Mouse (Mus musculus) left cerebral cortex, postnatal 4 days (tissue): Measurements from ENCODE around the gene Dync2h1. TPM values are rescaled to one million over a fixed set of nuclear protein-coding genes. Genes with fewer than 3 reads are reported as not detected.
"Not testable (repeated sequence)": the region's sequence is repeated elsewhere in the genome, so short reads cannot be mapped to it uniquely, and the experiment has no call there.

Experiments
- DNase-seq: peaks from one replicate; pipeline ENCODE4 v3.0.0-alpha.2; 2022
- intact Hi-C: fragments of 180-260 bp; cut with DNase I; formaldehyde crosslinking; loops from one replicate; pipeline ENCODE4 v1.15.1; 2025
- total RNA-seq, 2 experiments: library from RNA; stranded (reverse); gene quantifications; 2 replicates each; pipeline ENCODE4 v1.2.3; 2021

Dync2h1 gene
- total RNA-seq: 10 to 100 TPM; 24.7 to 26.4 TPM

DNA sequence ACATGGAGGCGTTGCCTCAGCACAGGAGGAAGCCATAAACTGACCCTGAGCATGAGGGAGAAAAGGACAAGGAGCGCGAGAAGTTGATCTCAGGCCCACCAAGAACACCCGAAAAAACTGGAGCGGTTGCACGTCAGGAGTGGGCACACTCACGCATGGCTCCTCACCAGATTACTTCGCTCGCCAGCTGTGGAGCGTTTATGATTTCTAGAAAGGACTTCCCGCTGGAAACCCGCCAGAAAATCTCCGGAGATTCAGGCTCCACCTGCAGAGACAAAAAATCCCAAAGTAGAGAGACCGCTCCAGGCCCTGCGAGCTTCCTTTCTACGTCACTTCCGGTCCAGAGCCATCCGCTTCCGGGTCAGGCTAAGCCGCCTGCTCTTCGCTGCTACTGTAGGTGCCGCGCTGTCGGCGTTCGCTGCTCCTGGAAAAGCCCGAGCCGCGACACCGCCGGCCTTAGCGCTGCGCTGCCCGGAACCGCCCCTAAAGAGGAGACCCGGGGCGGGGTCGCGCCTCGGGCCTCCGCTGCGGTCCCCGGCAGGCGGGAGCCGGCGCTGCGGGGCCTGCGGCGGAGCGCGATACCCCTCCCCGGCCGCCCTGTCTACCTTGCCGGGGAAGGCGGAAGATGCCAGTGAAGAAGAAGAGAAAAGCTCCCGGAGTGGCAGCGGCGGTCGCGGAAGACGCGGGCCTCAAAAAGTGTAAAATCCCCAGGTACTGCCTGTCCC lies at the start of gene Dync2h1, which contains the start of gene Dcun1d5:
Gene Dync2h1, minus strand, starts transcription at position 275 of the 725 bp plus-strand sequence.
Gene Dcun1d5, plus strand, starts transcription at position 349 of the 725 bp plus-strand sequence.
- intact Hi-C loops: no loop called here
- DNase-seq: peak; percentile 92

DNA sequence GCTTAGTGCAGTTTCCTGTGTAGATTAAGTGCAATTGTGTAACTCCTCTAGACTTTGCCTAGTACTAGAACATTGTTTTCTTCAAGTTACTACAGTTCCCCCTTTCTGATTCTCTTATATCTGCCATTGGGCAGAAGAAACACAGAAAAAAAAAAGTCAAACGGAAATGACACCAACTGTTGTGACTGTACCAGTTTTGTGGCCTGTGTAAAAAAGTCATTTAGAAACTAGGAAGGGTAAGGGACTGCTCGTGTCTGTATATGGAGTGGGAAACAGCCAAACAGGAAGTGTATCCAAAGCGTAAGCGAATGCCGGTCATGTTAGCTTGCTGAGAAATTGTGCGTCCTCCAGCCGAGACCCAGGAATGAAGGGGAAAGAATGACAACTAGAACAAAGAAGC lies 37.2 kb upstream of the Dync2h1 start:
- no peak for DNase-seq
- intact Hi-C loops: no loop called here

DNA sequence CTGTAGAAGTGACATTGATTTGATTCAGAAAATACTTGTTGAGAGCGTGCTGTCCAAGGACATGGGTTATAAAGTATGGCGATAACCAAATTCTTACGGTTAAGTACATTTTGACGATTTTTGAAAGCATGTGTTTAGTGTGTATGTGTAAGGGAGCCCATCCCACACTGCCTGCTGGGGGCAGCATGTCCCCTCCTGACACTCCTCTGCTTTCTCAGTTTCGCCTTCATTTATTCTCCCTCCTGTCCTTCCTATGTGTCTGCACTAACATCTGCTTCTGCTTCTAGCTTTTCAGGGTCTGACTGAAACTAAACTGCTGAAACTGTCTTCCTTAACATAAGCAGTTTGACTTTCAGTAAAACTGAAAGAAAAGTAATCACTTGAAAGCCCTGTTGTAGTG lies 36.8 kb upstream of the Dync2h1 start:
- no peak for DNase-seq
- intact Hi-C loops: no loop called here

DNA sequence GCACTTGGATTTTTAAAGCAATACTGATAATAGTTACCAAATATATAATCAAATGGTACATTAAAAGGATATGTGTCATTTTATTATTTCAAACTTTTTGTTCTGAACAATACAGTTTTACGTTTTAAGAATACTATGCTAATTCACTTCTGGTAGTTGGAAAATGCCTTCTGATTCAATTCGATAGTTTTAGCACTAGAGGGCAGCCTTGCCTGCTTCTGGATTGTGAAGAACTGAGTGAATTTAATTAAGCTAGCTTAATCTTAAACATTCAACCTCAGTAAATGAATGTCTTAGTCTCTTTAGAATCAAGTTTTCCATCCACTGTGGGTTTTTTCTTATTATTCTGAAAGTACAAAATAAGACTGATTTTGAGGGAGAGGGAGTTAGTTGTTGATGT lies 32.0 kb upstream of the Dync2h1 start:
- intact Hi-C loops: loop anchor here (5.0 kb wide), 1 partner anchor 376 kb away; no protein-coding TSS in a partner anchor
- DNase-seq: peak; percentile 1

DNA sequence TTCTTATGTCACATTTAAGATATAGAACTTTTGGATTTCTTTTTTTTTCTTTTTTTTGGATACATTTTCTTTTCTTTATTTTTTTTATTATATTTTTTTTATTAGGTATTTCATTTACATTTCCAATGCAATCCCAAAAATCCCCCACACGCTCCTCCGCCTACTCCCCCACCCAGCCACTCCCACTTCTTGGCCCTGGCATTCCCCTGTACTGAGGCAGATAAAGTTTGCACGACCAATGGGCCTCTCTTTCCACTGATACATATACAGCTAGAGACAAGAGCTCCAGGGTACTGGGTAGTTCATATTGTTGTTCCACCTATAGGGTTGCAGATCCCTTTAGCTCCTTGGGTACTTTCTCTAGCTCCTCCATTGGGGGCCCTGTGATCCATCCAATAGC lies 6.4 kb upstream of the Dync2h1 start:
- DNase-seq, intact Hi-C loops: not testable (repeated sequence)

DNA sequence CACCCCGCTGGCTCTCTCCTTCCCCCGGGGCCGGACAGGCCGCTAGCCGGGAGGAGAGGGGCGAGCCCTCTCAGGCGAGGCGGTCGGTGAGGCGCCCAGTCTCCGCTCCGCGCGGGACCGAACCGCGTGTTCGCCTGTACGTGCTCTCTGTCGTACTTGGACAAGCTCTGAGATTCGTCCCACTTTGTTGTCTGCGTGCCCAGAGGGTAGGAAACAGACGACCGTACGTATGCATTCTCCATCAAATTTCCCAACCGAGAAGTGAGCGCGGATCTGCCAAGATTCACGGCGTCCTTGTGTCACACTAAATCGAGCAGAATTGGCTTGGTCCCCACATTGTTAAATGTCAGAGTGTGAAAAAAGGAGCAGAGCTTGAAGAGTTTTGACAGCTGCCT lies 648 bp upstream of the Dync2h1 start:
- peak; percentile 37 for DNase-seq
- intact Hi-C loops: no loop called here

DNA sequence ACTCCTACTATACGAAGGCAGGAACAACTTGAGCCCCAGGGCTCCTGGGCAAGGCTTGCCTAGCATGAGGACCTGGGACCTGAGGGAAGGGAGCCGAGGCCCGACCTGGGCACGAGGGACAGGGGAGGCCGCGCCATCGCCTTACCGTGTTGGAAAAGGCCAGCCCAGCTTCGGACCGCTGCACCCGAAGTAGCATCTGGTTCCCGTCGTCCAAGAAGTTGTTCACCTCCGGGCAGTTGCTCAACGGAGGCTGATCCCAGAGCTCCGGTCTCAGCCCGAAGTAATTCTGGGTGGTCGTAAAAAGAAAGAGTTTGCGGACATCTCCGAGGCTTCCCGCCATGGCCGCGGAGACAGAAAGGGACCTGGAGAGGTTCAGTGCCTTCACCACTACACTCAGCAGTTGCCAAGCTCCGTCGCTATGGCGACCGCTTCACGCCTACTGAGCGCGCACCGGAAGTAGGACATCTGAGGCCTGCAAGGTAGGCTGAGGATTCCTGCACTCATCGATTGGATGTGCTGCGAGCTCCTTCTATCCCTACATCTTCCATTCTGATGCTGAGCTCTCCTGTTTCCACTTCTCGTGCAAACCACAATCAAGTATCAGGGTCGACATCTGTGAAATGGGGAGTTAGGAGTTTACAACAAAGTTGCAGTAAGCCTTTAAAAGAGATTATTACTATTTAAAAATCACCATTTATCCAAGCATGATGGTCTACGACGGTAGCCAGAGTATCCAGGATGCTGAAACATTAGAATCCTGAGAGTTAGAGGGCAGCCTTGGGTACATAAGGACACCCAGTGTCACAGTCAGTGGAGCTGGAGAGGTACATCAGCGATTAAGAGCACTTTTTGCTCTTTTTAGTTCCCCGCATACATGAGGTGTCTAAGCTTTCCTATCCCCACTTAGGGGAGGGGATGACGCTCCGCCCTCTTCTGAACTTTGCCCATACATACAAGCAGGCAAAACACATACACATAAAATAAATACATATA lies 7.3 kb downstream of the Dync2h1 start:
- DNase-seq: peak; percentile 92
- intact Hi-C loops: no loop called here

DNA sequence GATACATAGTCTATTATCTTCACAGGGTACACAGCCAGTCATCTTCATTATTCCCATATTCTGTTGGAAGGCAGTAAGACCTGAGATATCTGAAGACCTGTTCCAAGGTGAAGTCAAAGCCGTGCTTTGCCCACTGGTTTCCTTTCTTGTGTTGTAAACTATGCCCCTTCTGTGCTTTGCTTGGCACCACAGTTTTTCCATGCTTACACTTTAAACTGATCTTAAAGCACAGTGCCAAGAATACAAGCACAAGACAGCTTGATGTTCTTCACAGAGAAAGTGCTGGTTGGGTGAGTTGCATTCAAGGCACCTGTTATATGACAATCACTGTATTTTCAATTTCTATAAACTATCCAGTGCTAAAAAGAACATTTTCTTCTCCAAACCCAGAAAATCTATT lies 10.5 kb downstream of the Dync2h1 start:
- DNase-seq: no peak
- intact Hi-C loops: no loop called here

DNA sequence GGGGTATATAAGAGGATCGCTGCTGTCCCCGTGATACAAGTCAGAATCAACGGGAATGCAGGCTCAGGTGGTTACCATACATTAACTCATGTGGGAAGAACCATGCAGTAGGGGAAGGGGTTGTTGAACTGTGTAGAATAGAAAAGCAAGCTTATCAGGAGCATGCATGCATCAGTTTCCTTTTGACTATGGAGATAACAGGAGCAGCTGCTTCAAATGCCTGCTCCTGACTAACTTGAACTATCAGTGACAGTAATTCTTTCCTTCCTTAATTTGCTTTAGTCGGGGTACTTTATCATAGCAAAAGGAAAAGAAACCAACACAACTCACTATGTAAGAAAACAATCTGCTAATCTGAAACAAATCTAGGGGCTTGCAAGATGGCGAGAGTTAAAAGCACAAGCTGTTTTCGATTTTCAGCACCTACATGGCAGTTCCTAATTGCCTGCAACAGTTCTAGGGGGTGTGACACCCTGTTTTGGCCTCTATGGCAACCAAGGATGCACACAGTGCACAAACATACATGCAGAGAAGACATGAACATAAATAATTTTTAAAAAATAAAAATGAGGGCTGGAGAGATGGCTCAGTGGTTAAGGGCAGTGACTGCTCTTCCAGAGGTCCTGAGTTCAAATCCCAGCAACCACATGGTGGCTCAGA lies 16.8 kb downstream of the Dync2h1 start:
- intact Hi-C loops: no loop called here
- no peak for DNase-seq

DNA sequence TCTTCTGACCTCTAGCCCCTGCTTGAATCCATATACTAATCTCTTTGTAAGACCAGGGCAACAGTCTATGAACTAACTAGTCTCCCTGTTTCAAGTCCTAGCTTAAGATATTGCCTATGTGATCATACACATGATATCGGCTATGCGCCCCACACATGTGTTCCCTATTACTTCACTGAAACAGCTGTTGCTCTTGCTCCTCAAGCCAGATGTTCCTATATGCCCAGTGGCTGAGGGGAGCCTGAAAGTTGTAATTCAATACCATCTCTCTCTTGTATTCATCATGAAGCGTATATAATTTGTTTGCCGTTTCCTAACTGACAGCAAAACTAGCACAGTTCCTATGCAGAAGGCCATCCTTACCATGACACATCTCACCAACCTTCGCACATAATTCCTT lies 23.6 kb downstream of the Dync2h1 start:
- DNase-seq: no peak
- intact Hi-C loops: no loop called here

DNA sequence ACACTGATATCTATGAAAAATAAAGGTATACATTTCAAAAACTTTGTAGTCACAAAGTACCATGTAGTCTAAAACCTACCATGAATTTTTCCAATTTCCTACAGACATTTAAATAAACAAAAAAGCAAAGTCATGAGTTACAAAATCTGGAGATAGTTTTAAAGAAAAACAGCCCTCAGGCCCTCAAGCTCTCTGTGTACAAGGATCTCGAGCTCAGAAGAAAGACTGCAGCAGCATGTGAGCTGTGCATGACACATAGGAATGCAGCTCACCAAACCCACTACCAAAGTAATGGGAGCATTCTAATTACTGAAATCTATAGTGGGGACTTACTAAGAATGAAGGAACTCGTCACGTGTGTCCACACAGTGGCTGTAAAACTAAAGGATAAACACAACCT lies 24.5 kb downstream of the Dync2h1 start:
- intact Hi-C loops: no loop called here
- no peak for DNase-seq

DNA sequence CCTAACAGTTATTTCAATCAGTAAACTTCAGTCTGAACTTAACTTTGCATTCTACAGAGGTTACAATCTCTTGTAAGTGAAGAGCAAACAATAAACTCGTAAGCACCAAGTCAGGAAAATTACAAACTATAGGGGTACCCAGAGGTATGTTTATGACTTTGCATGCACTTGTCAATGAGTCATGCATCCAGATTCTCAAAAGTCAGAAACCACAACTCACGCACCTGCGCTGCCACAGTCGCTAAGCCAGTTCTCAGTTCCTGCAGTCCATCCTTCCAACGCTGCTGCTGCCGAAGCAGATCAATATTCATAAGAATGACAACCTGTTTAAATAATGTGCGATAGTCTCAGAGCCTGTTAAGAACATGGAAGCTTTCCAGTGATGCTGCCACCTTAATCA lies 25.6 kb downstream of the Dync2h1 start:
- intact Hi-C loops: no loop called here
- DNase-seq: no peak

DNA sequence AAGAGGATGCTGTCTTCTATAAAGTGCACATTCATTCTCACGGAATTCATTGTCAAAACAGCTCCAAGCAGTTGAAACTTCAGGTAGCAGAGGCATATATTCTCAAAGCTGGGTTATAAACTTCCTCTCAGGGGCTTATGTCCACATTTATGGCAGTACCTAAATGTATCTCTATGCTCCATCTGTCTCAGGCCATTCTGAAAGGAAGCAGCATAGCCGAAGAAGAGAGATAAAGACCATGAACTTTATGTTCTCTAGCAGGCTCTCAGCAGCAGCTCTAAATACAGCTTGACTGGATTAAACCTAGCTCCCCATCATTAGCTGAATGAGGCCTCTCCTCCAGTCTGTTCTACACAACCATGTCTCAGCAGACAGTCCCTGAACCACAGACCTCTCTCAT lies 29.9 kb downstream of the Dync2h1 start:
- DNase-seq: no peak
- intact Hi-C loops: no loop called here

DNA sequence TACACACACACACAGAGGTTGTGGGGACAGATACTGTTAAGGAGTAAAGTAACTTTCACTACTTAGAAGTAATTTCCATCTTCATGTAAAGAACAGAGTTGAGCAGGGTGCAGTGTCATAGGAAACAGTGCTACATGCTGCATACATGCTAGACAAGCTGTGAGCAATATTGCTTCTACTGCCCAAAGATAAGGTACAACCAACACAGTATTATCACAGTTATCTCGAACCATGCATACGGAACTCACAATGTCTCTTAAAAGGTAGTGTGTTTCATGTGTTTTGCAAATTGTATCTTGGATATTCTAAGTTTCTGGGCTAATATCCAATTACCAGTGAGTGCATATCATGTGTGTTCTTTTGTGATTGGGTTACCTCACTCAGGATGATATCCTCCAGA lies 61.4 kb downstream of the Dync2h1 start:
- intact Hi-C loops: no loop called here
- no peak for DNase-seq

DNA sequence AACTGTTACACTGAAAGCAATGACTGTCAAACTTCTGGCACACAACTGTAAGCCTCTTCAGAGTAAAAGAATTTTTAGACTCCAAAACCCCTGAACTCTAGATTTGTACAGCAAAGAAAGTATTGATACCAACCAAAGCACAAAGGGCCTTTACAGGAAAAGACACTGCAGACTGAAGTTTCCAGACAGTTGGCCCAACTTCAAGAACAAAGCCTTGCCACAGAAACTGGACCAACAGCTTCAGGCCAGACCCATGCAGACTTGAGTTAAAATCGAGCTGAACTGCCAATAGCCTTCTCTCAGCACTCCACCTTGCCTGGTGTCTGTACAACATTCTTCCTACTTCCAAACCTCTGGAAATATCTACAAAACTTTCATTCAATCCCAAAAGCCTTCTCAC lies 74.1 kb downstream of the Dync2h1 start:
- intact Hi-C loops: no loop called here
- DNase-seq: no peak

DNA sequence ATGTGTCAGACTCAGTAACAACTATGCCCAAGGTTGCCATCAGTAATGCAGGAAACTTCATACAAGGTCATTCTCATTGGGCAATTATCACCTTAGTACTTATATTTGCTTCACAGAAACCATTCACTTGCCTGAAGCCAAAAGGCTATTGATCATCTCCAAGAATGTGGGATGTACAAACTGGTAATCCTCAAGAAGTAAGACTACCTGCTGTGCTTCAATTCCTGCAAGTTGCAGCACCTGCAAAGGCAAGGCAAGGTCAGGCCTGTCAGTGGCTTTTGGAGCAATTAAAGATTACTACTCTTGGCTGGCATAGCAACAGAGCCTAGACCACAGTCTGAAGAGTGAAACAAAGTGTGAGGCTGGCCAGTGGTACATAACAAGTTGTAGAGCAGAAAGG lies 82.9 kb downstream of the Dync2h1 start:
- intact Hi-C loops: no loop called here
- DNase-seq: no peak

DNA sequence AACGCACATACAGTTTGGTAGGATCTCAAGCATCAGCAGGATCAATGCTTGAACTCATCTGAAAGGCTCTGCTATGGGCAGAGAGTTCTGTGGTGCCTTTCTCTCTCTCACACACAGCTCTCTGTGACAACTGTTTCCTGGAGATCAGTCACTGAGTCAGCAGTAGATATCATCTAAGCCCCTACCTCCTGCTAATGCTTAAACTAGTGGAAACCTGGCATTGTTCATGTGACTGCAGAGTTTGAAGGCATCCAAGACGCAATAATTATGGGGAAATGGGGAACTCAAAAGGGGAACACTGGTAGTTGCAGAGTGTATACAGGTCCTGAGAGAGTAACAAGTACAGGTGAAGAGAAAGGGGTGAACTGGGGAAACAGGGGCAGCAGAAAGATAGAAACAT lies 109.6 kb downstream of the Dync2h1 start:
- intact Hi-C loops: no loop called here
- no peak for DNase-seq

DNA sequence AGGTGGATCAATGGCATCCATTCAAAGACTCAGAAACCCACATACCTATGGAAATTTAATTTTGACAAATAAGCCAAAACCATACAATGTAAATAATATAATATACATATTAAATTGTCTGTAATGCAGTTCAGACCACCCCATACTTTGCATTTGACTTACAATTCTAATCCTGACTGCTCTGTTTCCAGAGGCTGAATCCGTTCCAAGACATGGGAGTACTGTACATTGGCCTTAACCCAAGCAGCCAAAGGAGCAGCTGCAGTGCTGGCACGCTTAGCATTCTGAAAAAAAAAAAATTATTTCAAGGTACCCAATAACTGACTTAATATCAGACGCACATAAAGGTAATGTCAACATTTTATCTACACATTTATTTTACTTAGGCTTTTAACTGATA lies 113.4 kb downstream of the Dync2h1 start:
- peak; percentile 24 for DNase-seq
- intact Hi-C loops: no loop called here

DNA sequence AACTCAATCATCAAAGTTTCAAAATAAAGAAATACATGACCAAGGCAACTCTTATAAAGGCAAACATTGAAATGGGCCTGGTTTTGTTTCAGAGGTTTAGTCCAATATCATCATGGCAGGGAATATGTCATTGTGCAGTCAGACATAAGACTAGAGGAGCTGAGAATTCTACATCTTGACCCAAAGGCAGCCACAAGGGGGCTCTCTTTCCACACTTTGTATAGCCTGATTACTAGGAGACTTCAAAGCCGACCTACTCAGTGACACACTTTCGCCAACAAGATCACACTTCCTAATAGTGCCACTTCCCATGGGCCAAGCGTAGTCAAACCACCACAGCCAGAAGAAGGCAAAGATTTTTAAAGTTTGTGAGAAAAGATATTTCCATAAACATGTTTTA lies 133.7 kb downstream of the Dync2h1 start:
- peak; percentile 38 for DNase-seq
- intact Hi-C loops: no loop called here

DNA sequence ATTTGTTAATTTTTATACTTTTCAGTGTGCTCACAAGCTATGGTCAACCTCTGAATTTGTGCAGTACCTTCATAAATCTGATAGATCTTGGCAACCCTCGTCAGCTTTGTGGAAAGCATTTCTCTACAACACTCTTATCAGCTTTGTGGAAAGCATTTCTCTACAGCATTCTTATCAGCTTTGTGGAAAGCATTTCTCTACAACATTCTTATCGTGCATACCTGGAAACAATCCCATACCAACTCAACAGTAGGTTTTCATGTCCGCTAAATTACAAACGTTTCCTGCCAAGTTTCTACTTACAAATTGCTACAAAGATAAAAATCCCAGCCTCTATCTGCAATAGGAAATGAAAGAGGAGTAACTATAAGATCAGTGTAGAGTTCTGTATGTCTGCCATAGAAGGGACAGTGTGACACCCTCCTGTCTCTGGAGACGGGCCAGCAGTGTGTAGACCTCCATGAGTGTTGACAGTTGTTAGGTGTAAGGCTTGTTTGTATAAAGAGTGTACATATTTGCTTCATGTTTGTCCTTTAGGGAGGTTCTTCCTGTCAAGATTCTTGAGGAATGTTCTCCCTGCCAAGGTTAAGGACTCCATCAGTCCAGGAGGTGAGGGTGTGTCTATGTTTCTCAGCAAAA lies 141.5 kb downstream of the Dync2h1 start:
- DNase-seq: no peak
- intact Hi-C loops: no loop called here

DNA sequence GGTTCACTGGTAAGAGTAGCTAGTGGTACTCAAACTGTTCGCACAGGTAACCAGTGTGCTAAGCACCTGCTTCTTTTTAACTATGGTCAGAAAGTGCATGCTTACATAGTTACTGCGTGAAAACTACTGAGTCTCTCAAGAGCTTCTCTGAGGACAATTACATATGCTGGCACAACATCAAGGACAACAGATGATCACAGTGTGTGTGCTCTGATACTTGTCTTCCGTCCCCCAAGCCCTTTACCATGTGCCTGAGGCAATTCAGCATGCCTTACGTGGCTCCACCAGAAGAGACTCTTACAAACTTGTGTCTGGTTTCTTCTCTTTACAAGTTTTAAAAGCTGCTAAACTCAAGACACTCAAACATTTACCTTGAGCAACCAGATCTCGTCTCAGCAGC lies 143.0 kb downstream of the Dync2h1 start:
- intact Hi-C loops: no loop called here
- DNase-seq: peak; percentile 7
